Mouse (Mus musculus) lung, postnatal 0 days (tissue): ENCODE results near the gene Mgst3. TPM values are rescaled to one million over a fixed set of nuclear protein-coding genes. Genes with fewer than 3 reads are reported as not detected.

ENCODE experiments used
- ATAC-seq: fragments of 200-750 bp; cut with Nextera tagmentation; 2 replicates; pipeline ENCODE4 v1.8.0; 2017; ENCODE audit warnings: moderate library complexity
- DNase-seq: peaks from one replicate; pipeline ENCODE4 v3.0.0-alpha.2; 2016; ENCODE audit warnings: low spot score
- H3K27ac ChIP-seq: fragments of 300-500 bp; sonication (generic); 2 replicates; pipeline ENCODE4 v1.5.1; 2014; ENCODE audit warnings: antibody characterized with exemption, mild to moderate bottlenecking, low read length, mixed read lengths
- H3K27me3 ChIP-seq: fragments of 300-500 bp; sonication (generic); replicated peaks from 2 replicates; pipeline ENCODE4 v1.6.1; 2014; ENCODE audit warnings: low read length, mixed read lengths; ENCODE audit not compliant: insufficient read depth
- H3K36me3 ChIP-seq: fragments of 300-500 bp; sonication (generic); 2 replicates; pipeline ENCODE4 v1.6.1; 2014; ENCODE audit warnings: low read length, mixed read lengths; ENCODE audit not compliant: insufficient read depth
- H3K4me1 ChIP-seq: fragments of 300-500 bp; sonication (generic); 2 replicates; pipeline ENCODE4 v1.6.1; 2014; ENCODE audit warnings: antibody characterized with exemption, low read depth, low read length, mixed read lengths; ENCODE audit not compliant: insufficient read depth
- H3K4me2 ChIP-seq: fragments of 300-500 bp; sonication (generic); replicated peaks from 2 replicates; pipeline ENCODE4 v1.6.1; 2014; ENCODE audit warnings: low read depth, mild to moderate bottlenecking, low read length, moderate library complexity, mixed read lengths
- H3K4me3 ChIP-seq: fragments of 300-500 bp; sonication (generic); 2 replicates; pipeline ENCODE4 v1.5.1; 2014; ENCODE audit warnings: low read depth, low read length
- H3K9ac ChIP-seq: fragments of 300-500 bp; sonication (generic); replicated peaks from 2 replicates; pipeline ENCODE4 v1.6.1; 2014; ENCODE audit warnings: low read depth, mild to moderate bottlenecking
- H3K9me3 ChIP-seq: fragments of 300-500 bp; sonication (generic); 2 replicates; pipeline ENCODE4 v1.6.1; 2016; ENCODE audit warnings: low read length, mixed read lengths
- CTCF ChIP-seq: IDR thresholded peaks from 2 replicates; pipeline ENCODE4 v1.5.1; 2016; ENCODE audit warnings: antibody characterized with exemption, mild to moderate bottlenecking
- EP300 ChIP-seq: IDR thresholded peaks from 2 replicates; pipeline ENCODE4 v1.6.1; 2016; ENCODE audit warnings: antibody characterized with exemption, mild to moderate bottlenecking, control low read depth
- WGBS: fragments of 180-500 bp; shearing (Covaris S2); extraction: QIAGEN DNeasy Blood & Tissue Kit; methylation state at CpG from one replicate; pipeline ENCODE4 v1.1.7; 2014; 5-methylcytosine and 5-hydroxymethylcytosine counted together
- polyA plus RNA-seq: library from polyadenylated mRNA; unstranded; fragments of >200 nt; fragmentation: Nextera tagmentation; extraction: Ambion mirVana; gene quantifications from 2 replicates; pipeline ENCODE4 v1.2.1, GENCODE M21; 2015

Gene Mgst3
- polyA plus RNA-seq, 1 experiment from 2014 or later, result 70.1 TPM

- TF ChIP-seq EP300, result no peak
- TF ChIP-seq CTCF, result no peak
- H3K4me2 ChIP-seq, result no peak overlapping the region
- H3K4me3 ChIP-seq, result no peak overlapping the region
- no peaks in the 10 kb centered on the region for H3K36me3 ChIP-seq
- WGBS, result 69% methylated on average over 4 of the region's 4 CpGs
- no peak for DNase-seq
- peaks cover 10% of the 10 kb centered on the region; the same call in 1 of the 2 replicates for H3K4me1 ChIP-seq
- no peaks in the 10 kb centered on the region for H3K27me3 ChIP-seq
- no peak overlapping the region for H3K27ac ChIP-seq
- H3K9ac ChIP-seq, result no peak overlapping the region
- no peaks in the 10 kb centered on the region for H3K9me3 ChIP-seq
- no peak for ATAC-seq
Observed at GRCm38 (mm10) chr1:167390381-167390780, 3.3 kb downstream of the Mgst3 start.

GRCm38 (mm10) chr1:167389584-167389983 is 4.1 kb downstream of the Mgst3 start:
- no peaks in the 10 kb centered on the region for H3K27me3 ChIP-seq
- 85% methylated on average over 7 of the region's 7 CpGs for WGBS
- no peak overlapping the region for H3K9ac ChIP-seq
- no peak overlapping the region for H3K4me2 ChIP-seq
- H3K36me3 ChIP-seq, result no peaks in the 10 kb centered on the region
- no peak for TF ChIP-seq CTCF
- no peak for TF ChIP-seq EP300
- DNase-seq, result no peak
- H3K27ac ChIP-seq, result no peak overlapping the region
- no peaks in the 10 kb centered on the region for H3K9me3 ChIP-seq
- ATAC-seq, result no peak
- H3K4me1 ChIP-seq, result peaks cover 10% of the 10 kb centered on the region; the same call in 1 of the 2 replicates
- H3K4me3 ChIP-seq, result no peak overlapping the region

DNA sequence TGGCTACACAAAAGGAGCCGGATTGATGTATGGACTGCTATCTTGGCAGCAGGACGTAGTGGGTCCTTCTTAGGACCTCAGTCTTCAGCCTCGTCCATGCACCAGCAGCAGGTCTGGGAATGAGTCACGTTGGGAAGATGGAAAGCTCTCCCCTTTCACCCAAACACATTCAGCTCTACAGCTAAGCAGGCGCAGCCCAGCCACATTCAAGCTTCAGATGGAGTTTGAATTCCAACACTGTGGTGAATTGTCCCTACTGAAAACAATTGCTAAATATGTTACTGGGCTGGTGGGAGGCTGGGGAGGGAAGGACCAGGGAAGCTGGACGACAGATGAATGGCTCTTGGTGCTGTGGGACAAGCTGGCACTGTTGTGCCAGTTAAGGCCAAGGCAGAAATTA is 5.1 kb downstream of the Mgst3 start:
- peaks cover 10% of the 10 kb centered on the region; the same call in 1 of the 2 replicates for H3K4me1 ChIP-seq
- TF ChIP-seq CTCF (no peak), EP300 (no peak)
- H3K4me2 ChIP-seq, result no peak overlapping the region
- H3K36me3 ChIP-seq, result no peaks in the 10 kb centered on the region
- ATAC-seq, result no peak
- 76% methylated on average over 6 of the region's 6 CpGs for WGBS
- no peak overlapping the region for H3K9ac ChIP-seq
- H3K9me3 ChIP-seq, result no peaks in the 10 kb centered on the region
- DNase-seq, result no peak
- H3K27ac ChIP-seq, result no peak overlapping the region
- no peaks in the 10 kb centered on the region for H3K27me3 ChIP-seq
- H3K4me3 ChIP-seq, result no peak overlapping the region

DNA sequence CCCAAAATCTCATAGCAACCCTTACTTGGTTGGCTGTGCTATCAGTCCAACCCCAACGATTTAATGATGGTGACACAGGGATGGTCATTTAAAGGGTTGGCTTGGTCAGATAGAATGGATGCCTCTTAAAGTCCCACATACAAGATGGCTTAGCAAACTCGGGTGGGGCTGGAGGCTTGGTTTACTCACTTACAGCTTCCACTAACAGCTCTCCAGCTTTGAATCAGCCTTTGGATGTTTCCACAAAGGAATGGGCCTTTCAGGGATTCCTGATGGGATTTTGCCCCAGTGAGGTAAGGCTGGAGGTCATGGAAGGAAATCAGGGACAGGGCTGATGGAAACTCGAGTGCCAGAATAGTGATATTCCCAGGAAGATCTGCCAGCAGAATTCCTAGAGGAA is 5.8 kb downstream of the Mgst3 start:
- DNase-seq, result no peak
- Histone ChIP-seq H3K4me1 (peaks cover 3% of the 10 kb centered on the region; the same call in 1 of the 2 replicates), H3K36me3 (no peaks in the 10 kb centered on the region), H3K27me3 (no peaks in the 10 kb centered on the region), H3K27ac (peak overlapping the region; percentile 20; the same call in 1 of the 2 replicates), H3K9ac (no peak overlapping the region), H3K4me2 (no peak overlapping the region), H3K4me3 (no peak overlapping the region), H3K9me3 (no peaks in the 10 kb centered on the region)
- 84% methylated on average over 3 of the region's 3 CpGs for WGBS
- TF ChIP-seq EP300 (no peak), CTCF (no peak)
- no peak for ATAC-seq

DNA sequence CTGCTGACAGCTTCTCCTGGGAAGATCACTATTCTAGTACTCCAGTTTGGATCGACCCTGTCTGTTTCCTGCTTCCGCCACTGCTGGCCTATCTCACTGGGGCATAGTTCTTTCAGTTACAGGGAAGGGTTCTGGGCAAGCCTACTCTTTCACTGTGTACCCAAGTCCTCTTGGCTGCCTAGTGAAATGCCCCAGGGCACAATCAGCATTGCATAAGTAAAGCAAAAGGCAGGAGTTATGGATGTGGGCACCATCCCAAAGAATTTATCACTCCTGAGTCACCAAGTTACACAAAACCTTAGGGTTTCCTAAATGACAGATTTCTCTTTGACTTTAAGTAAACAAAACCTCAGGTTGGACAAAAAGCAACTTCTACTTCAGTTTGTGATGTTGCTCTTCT is 6.3 kb downstream of the Mgst3 start:
- H3K4me3 ChIP-seq, result no peak overlapping the region
- no peak overlapping the region for H3K9ac ChIP-seq
- H3K27ac ChIP-seq, result no peak overlapping the region
- no peak overlapping the region for H3K4me2 ChIP-seq
- DNase-seq (peak; percentile 75), ATAC-seq (peak; percentile 90)
- TF ChIP-seq CTCF (no peak), EP300 (peak; percentile 51; the same call in 1 of the 2 replicates)
- H3K36me3 ChIP-seq, result no peaks in the 10 kb centered on the region
- WGBS, result 44% methylated on average over 2 of the region's 2 CpGs
- H3K9me3 ChIP-seq, result no peaks in the 10 kb centered on the region
- H3K4me1 ChIP-seq, result no peaks in the 10 kb centered on the region
- no peaks in the 10 kb centered on the region for H3K27me3 ChIP-seq

DNA sequence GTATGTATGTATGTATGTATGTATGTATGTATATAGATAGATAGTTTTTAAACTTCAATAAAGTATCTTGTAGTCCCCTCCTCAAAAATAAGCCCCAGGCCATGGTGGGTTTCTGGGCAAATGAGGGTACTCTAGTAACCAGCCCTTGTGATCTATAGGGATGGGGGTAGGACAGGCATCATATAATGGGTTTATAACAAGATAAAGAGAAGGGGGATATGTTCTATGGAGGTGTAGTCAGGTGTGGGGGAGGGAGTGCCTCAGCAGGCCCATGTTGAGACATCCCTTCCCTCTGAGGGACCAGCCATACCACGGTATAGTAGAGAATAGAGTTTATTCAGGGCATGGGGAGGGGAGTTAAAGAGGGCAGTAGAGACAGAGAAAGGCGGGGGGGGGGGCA is 7.2 kb downstream of the Mgst3 start:
- Histone ChIP-seq H3K4me2 (no peak overlapping the region), H3K4me3 (no peak overlapping the region), H3K9ac (no peak overlapping the region), H3K27ac (no peak overlapping the region), H3K4me1 (no peaks in the 10 kb centered on the region), H3K27me3 (no peaks in the 10 kb centered on the region), H3K36me3 (no peaks in the 10 kb centered on the region), H3K9me3 (no peaks in the 10 kb centered on the region)
- no peak for TF ChIP-seq EP300
- no peak for ATAC-seq
- no peak for DNase-seq
- 59% methylated on average over 2 of the region's 2 CpGs for WGBS

DNA sequence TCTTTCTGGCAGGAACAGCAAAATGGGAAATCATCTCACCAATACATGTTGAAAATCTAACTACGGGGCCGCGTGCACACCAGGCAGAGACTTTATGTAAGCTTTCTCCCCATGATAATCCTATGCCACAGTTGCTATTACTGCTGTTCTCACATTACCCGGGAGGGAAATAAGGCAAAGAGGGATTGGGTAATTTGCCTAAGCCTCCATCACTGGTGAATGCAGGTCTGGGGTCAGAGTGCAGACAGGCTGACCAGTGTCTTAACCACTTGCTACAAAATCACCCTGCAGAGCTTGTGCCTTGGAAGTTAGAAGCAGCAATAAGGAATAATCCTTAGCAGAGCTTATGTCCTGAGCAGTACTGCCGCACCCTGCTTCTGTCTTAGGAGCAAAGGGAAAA is 8.0 kb downstream of the Mgst3 start:
- ATAC-seq, result no peak
- no peak overlapping the region for H3K4me2 ChIP-seq
- H3K4me1 ChIP-seq, result no peaks in the 10 kb centered on the region
- no peak for DNase-seq
- H3K27me3 ChIP-seq, result no peaks in the 10 kb centered on the region
- H3K9me3 ChIP-seq, result no peaks in the 10 kb centered on the region
- no peak overlapping the region for H3K9ac ChIP-seq
- TF ChIP-seq EP300 (no peak), CTCF (no peak)
- 74% methylated on average over 5 of the region's 5 CpGs for WGBS
- H3K27ac ChIP-seq, result no peak overlapping the region
- no peaks in the 10 kb centered on the region for H3K36me3 ChIP-seq
- H3K4me3 ChIP-seq, result no peak overlapping the region
